Mouse (Mus musculus) stomach, embryonic 14.5 days (tissue): ENCODE measurements around the gene Bmp4. TPM values are rescaled to one million over a fixed set of nuclear protein-coding genes. Genes with fewer than 3 reads are reported as not detected.

Experiments used
- ATAC-seq: fragments of 200-750 bp; cut with Nextera tagmentation; 2 replicates; pipeline ENCODE4 v1.8.0; 2017; ENCODE audit warnings: low read depth, moderate TSS enrichment; ENCODE audit not compliant: insufficient number of reproducible peaks, insufficient read depth, low FRiP score
- H3K27ac ChIP-seq: fragments of 300-500 bp; sonication (generic); 2 replicates; pipeline ENCODE4 v1.5.1; 2014; ENCODE audit warnings: mild to moderate bottlenecking, low read length, moderate library complexity, mixed read lengths
- H3K27me3 ChIP-seq: fragments of 300-500 bp; sonication (generic); 2 replicates; pipeline ENCODE4 v1.6.1; 2014; ENCODE audit warnings: low read length, control low read depth, mixed read lengths; ENCODE audit not compliant: control insufficient read depth, insufficient read depth
- H3K36me3 ChIP-seq: fragments of 300-500 bp; sonication (generic); 2 replicates; pipeline ENCODE4 v1.6.1; 2014; ENCODE audit warnings: mild to moderate bottlenecking, control low read depth, low read length, moderate library complexity, mixed read lengths; ENCODE audit not compliant: control insufficient read depth, insufficient read depth
- H3K4me1 ChIP-seq: fragments of 300-500 bp; sonication (generic); 2 replicates; pipeline ENCODE4 v1.6.1; 2014; ENCODE audit warnings: low read length, control low read depth, mixed read lengths; ENCODE audit not compliant: control insufficient read depth, insufficient read depth
- H3K4me2 ChIP-seq: fragments of 300-500 bp; sonication (generic); replicated peaks from 2 replicates; pipeline ENCODE4 v1.6.1; 2014; ENCODE audit warnings: low read depth, low read length, control low read depth
- H3K4me3 ChIP-seq: fragments of 300-500 bp; sonication (generic); 2 replicates; pipeline ENCODE4 v1.5.1; 2014; ENCODE audit warnings: low read depth, low read length, control low read depth
- H3K9ac ChIP-seq: fragments of 300-500 bp; sonication (generic); replicated peaks from 2 replicates; pipeline ENCODE4 v1.6.1; 2014; ENCODE audit warnings: low read depth, mild to moderate bottlenecking, control low read depth, low read length, moderate library complexity, mixed read lengths
- H3K9me3 ChIP-seq: fragments of 300-500 bp; sonication (generic); 2 replicates; pipeline ENCODE4 v1.6.1; 2016; ENCODE audit warnings: low read depth, low read length, control low read depth; ENCODE audit not compliant: control insufficient read depth
- WGBS: fragments of 180-500 bp; shearing (Covaris S2); extraction: QIAGEN DNeasy Blood & Tissue Kit; methylation state at CpG from one replicate; pipeline ENCODE4 v1.1.7; 2014; 5-methylcytosine and 5-hydroxymethylcytosine counted together
- polyA plus RNA-seq: library from polyadenylated mRNA; unstranded; fragments of >200 nt; fragmentation: Nextera tagmentation; extraction: Ambion mirVana; gene quantifications from 2 replicates; pipeline ENCODE4 v1.2.1, GENCODE M21; 2014

Gene Bmp4
- polyA plus RNA-seq, 1 experiment from 2014 or later = 73.9 TPM

DNA sequence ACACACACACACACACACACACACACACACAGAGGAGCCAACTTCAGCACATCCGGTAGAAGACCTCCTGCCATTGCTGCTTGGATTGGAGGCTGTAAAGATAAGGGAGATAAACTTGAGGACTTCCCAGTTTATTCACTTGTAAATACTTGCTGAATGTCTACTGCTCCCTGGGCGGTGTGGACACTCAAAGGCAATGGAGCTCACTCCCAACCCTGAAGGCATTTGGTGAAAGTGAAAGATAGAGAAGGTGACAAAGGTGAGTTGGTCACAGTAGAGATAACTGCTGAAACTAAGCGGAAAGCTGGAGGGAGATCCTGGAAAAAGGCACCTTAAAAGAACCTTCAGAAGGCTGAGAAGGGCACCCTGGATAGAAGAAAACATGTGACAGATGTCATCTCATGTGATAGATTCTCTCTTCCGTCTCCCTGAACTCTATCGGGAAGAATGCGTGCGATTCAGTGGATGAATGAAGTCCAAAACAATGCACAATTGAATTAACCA is 22.1 kb upstream of the Bmp4 start:
- WGBS = 74% methylated on average over 7 of the region's 7 CpGs
- Histone ChIP-seq H3K36me3 (no peaks in the 10 kb centered on the region), H3K4me2 (no peak overlapping the region), H3K27me3 (no peaks in the 10 kb centered on the region), H3K9ac (no peak overlapping the region), H3K4me3 (no peak overlapping the region), H3K9me3 (no peaks in the 10 kb centered on the region; the same call in 1 of the 2 replicates), H3K27ac (no peak overlapping the region), H3K4me1 (no peaks in the 10 kb centered on the region)
- no peak for ATAC-seq

GRCm38 (mm10) chr14:46410557-46411120 is 20.2 kb upstream of the Bmp4 start:
- Histone ChIP-seq H3K9ac (no peak overlapping the region), H3K27me3 (no peaks in the 10 kb centered on the region), H3K36me3 (no peaks in the 10 kb centered on the region), H3K4me2 (no peak overlapping the region), H3K9me3 (no peaks in the 10 kb centered on the region; the same call in 1 of the 2 replicates), H3K4me1 (no peaks in the 10 kb centered on the region), H3K4me3 (no peak overlapping the region), H3K27ac (no peak overlapping the region)
- ATAC-seq = no peak
- 62% methylated on average over 4 of the region's 4 CpGs for whole genome bisulfite sequencing

DNA sequence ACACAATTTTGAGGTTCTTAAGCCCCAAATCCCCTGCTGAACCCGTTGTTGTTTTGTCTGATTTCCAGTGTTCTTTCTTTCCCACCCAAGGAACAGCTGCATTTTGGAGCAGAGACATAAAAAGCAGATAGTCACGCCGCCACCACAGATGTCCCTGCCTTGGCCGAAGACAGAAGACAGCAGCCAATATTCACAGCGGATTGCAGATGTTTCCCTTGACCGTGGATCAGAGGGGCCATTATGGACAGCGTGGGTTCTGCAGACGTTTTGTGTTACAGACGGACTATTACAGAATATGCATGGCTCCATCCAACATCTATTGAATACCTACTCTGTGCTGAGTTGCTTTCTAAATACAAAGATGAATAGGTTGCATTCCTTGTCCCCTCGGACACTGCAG is 18.5 kb upstream of the Bmp4 start:
- Histone ChIP-seq H3K36me3 (no peaks in the 10 kb centered on the region), H3K4me3 (no peak overlapping the region), H3K27ac (no peak overlapping the region), H3K9me3 (no peaks in the 10 kb centered on the region), H3K9ac (no peak overlapping the region), H3K27me3 (no peaks in the 10 kb centered on the region), H3K4me1 (no peaks in the 10 kb centered on the region), H3K4me2 (no peak overlapping the region)
- WGBS = 77% methylated on average over 10 of the region's 10 CpGs
- no peak for ATAC-seq

DNA sequence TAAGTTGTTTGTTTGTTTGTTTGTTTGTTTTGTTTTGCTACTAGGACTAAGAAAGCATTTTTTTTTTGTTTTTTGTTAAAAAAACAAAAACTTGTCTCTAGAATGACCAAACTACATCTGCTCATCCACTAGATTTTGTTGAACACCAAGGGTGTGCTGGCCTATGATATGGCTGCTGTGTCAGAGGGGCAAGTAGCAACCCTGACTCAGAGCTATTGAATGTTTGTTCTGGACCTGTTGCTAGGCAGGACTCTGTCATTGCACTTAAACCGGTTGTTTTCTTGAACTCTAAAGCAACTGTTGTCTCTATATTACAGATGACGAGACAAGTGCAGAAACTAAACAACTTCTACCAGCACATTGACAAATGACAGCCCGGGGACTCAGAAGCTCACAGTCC is 17.9 kb upstream of the Bmp4 start:
- Histone ChIP-seq H3K4me2 (no peak overlapping the region), H3K9me3 (no peaks in the 10 kb centered on the region), H3K27me3 (no peaks in the 10 kb centered on the region), H3K27ac (no peak overlapping the region), H3K36me3 (no peaks in the 10 kb centered on the region), H3K9ac (no peak overlapping the region), H3K4me3 (no peak overlapping the region), H3K4me1 (no peaks in the 10 kb centered on the region)
- no peak for ATAC-seq
- WGBS = 74% methylated on average over 3 of the region's 3 CpGs

- Histone ChIP-seq H3K4me1 (peaks cover 6% of the 10 kb centered on the region; the same call in 1 of the 2 replicates), H3K27ac (no peak overlapping the region), H3K9me3 (no peaks in the 10 kb centered on the region), H3K36me3 (no peaks in the 10 kb centered on the region), H3K27me3 (peaks cover 5% of the 10 kb centered on the region; the same call in 1 of the 2 replicates), H3K9ac (no peak overlapping the region), H3K4me2 (no peak overlapping the region), H3K4me3 (no peak overlapping the region)
- ATAC-seq = no peak
- WGBS = 60% methylated on average over 2 of the region's 2 CpGs
These were observed 9.5 kb upstream of the Bmp4 start for GRCm38 (mm10) chr14:46399925-46400324.

DNA sequence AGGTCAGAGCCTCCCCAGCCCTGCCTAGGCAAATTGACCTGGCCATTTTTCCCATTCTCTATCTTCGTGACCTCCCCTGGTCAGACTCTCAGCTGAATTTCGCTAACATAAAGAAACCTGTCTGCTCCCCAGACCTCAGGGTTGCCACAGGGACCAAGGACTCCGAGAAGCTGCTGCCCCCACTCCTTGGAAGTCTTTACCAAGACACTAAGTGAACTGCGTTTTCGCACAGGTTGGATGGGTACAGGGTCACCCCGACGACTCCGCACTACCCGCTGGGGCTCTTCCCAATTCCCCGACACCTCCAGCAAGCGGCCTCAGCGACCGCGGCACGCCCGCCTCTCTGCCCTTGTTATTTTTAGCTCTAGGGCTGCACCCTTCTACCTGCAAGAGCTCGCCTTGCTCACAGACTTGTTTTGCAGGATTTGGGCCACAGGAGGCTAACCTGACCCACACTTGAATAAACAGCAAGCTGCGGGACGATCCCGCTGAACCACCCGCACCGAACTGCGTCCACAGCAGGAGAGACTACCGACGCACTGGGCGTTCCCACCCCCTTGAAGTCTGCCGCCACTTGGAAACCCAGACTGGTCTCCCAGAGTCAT is 7.7 kb upstream of the Bmp4 start:
- Histone ChIP-seq H3K27me3 (peaks cover 5% of the 10 kb centered on the region; the same call in 1 of the 2 replicates), H3K36me3 (no peaks in the 10 kb centered on the region), H3K4me1 (peaks cover 6% of the 10 kb centered on the region; the same call in 1 of the 2 replicates), H3K9me3 (no peaks in the 10 kb centered on the region), H3K27ac (no peak overlapping the region), H3K9ac (no peak overlapping the region), H3K4me3 (peak overlapping the region; percentile 16; the same call in 1 of the 2 replicates), H3K4me2 (peak overlapping the region; percentile 43)
- 7% methylated on average over 27 of the region's 27 CpGs for WGBS
- peak; percentile 77 for ATAC-seq

GRCm38 (mm10) chr14:46391621-46392170 is 1.2 kb upstream of the Bmp4 start:
- H3K4me2 ChIP-seq = no peak overlapping the region
- no peaks in the 10 kb centered on the region for H3K9me3 ChIP-seq
- no peaks in the 10 kb centered on the region for H3K36me3 ChIP-seq
- H3K4me3 ChIP-seq = no peak overlapping the region
- no peak overlapping the region for H3K9ac ChIP-seq
- no peaks in the 10 kb centered on the region for H3K4me1 ChIP-seq
- WGBS = 46% methylated on average over 6 of the region's 6 CpGs
- H3K27ac ChIP-seq = no peak overlapping the region
- no peak for ATAC-seq
- H3K27me3 ChIP-seq = no peaks in the 10 kb centered on the region

GRCm38 (mm10) chr14:46389438-46390248 is 826 bp downstream of the Bmp4 start:
- H3K4me3 ChIP-seq = peak overlapping the region; percentile 53
- H3K27me3 ChIP-seq = no peaks in the 10 kb centered on the region
- peak overlapping the region; percentile 74 for H3K9ac ChIP-seq
- no peaks in the 10 kb centered on the region for H3K9me3 ChIP-seq
- 8% methylated on average over 24 of the region's 24 CpGs for WGBS
- H3K4me1 ChIP-seq = no peaks in the 10 kb centered on the region
- peak overlapping the region; percentile 74 for H3K4me2 ChIP-seq
- H3K27ac ChIP-seq = peak overlapping the region; percentile 88
- no peaks in the 10 kb centered on the region for H3K36me3 ChIP-seq
- no peak for ATAC-seq
